In the genomic region with DNA sequence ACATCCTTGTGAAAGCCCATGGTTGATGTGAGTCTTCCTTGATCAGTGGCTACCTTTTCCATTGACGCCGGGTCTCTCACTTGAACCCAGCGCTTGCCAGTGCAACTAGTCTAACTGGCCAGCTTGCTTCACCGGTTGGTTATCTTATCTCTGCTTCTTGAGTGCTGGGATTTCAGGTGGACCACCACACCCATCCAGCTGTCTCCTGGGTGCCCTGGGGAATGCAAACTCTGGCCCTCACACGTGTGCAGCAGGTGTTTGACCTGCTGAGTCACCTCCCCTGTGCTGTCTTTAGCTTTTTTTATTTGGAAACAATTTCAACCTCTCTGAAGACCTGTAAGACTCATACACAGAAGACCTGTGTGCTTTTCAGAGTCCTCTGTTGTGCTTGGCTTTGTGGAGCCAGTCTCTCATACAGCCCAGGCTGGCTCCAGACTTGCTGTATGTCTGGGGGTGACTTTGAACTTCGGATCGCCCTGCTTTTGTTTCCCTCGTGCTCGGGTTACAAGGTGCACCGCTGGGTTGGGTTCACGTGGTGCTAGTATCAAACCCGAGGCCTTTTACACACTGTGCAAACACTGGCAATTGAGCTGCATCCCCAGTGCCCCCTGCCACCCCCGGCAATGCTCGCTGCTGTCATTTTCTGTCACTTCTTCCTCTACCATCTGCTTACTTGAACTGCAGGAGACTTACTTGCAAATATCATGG, we compare ENCODE assay signal across 21 mouse cellular contexts. TPM values are rescaled to one million over a fixed set of nuclear protein-coding genes. Genes with fewer than 3 reads are reported as not detected.
A peak's percentile ranks its signal among the peaks of the same experiment; 100 is the strongest.
DNase-seq lines count a peak whose midpoint lies in the region; ATAC-seq and TF ChIP-seq lines count a peak whose summit lies in the region.
"Had no signal": no experiment of that assay in that cellular context is flagged by ENCODE, and none has a peak within 500 bp of the region (broad histone marks: within the 10 kb centered on the region; RNA-seq: fewer than 3 reads in every experiment).

No protein-coding gene starts in this region.

- no peak overlapping the region for H3K9ac ChIP-seq in kidney, embryonic 14.5 days (ENCODE audit: low read depth, low read length)
- H3K9ac ChIP-seq in stomach, embryonic 14.5 days (replicated peaks; ENCODE audit: low read depth, low read length): no peak overlapping the region
- H3K9ac ChIP-seq: heart, embryonic 15.5 days; hindbrain, embryonic 14.5 days; limb, embryonic 13.5 days; lung, embryonic 15.5 days; midbrain, embryonic 12.5 days; neural tube, embryonic 15.5 days had no signal

- TF ChIP-seq CTCF in gastrocnemius, adult 2 months (IDR thresholded peaks at IDR 0.05): no peak
- no peak for TF ChIP-seq CTCF in kidney, adult 2 months (conservative IDR thresholded peaks at IDR 0.05; ENCODE audit: insufficient read depth, insufficient read length, low read depth, low read length)

- 62% methylated on average over 14 of the region's 14 CpGs for WGBS in kidney, adult 2 months
- WGBS in kidney, embryonic 14.5 days: 72% methylated on average over 14 of the region's 14 CpGs
- 67% methylated on average over 14 of the region's 14 CpGs for whole genome bisulfite sequencing in stomach, embryonic 14.5 days

- H3K36me3 ChIP-seq in kidney, adult 2 months (ENCODE audit: control insufficient read depth, insufficient read depth, low read length): peaks cover 5% of the 10 kb centered on the region
- peaks cover 46% of the 10 kb centered on the region for H3K36me3 ChIP-seq in kidney, embryonic 14.5 days (ENCODE audit: control insufficient read depth, insufficient read depth, low read length)
- peaks cover 48% of the 10 kb centered on the region for H3K36me3 ChIP-seq in stomach, embryonic 14.5 days (ENCODE audit: control insufficient read depth, insufficient read depth, low read length)
- H3K36me3 ChIP-seq: midbrain, embryonic 12.5 days; neural tube, embryonic 15.5 days had no signal

- peaks cover 7% of the 10 kb centered on the region for H3K4me1 ChIP-seq in kidney, adult 2 months (ENCODE audit: control insufficient read depth, insufficient read depth, low read length)
- H3K4me1 ChIP-seq in kidney, embryonic 14.5 days (ENCODE audit: control insufficient read depth, insufficient read depth, low read length): peaks cover 3% of the 10 kb centered on the region; the same call in 1 of the 2 replicates
- H3K4me1 ChIP-seq in stomach, embryonic 14.5 days (ENCODE audit: control insufficient read depth, insufficient read depth, low read length): peaks cover 13% of the 10 kb centered on the region; the same call in 1 of the 2 replicates
- H3K4me1 ChIP-seq: midbrain, embryonic 12.5 days had no signal

- H3K4me3 ChIP-seq in gastrocnemius, adult 2 months: no peak overlapping the region
- no peak overlapping the region for H3K4me3 ChIP-seq in kidney, adult 2 months (ENCODE audit: insufficient read depth, low read depth, low read length)
- H3K4me3 ChIP-seq in kidney, embryonic 14.5 days (ENCODE audit: low read length): no peak overlapping the region
- no peak overlapping the region for H3K4me3 ChIP-seq in stomach, embryonic 14.5 days (ENCODE audit: low read depth, low read length)
- H3K4me3 ChIP-seq: erythroblast, embryonic 14.5 days; heart, embryonic 15.5 days; limb, embryonic 13.5 days; lung, embryonic 15.5 days; midbrain, embryonic 12.5 days; neural tube, embryonic 15.5 days had no signal

- H3K4me2 ChIP-seq in kidney, embryonic 14.5 days (replicated peaks; ENCODE audit: low read depth, low read length): no peak overlapping the region
- no peak overlapping the region for H3K4me2 ChIP-seq in stomach, embryonic 14.5 days (replicated peaks; ENCODE audit: low read depth, low read length)
- H3K4me2 ChIP-seq: heart, embryonic 15.5 days; hindbrain, embryonic 14.5 days; limb, embryonic 13.5 days; lung, embryonic 15.5 days; midbrain, embryonic 12.5 days; neural tube, embryonic 15.5 days had no signal

- ATAC-seq in kidney, embryonic 14.5 days (ENCODE audit: low FRiP score, low TSS enrichment): no peak
- peak; percentile 16; the same call in 1 of the 2 replicates for ATAC-seq in stomach, embryonic 14.5 days (ENCODE audit: insufficient number of reproducible peaks, insufficient read depth, low FRiP score, low read depth)

- no peak for DNase-seq in gastrocnemius, adult 2 months
- no peak for DNase-seq in gastrocnemius, adult 8-10 months (ENCODE audit: low spot score in 2 of 2)
- DNase-seq in kidney, adult 2 months: no peak
- peak; percentile 62 for DNase-seq in R1 (ENCODE audit: low read depth, low spot score)
- DNase-seq in left cerebral cortex, postnatal 4 days: no peak
- no peak for DNase-seq in kidney, postnatal 14 days
- DNase-seq: cerebellum, adult 18-20 months; gastrocnemius, postnatal 10 days; kidney, adult 18-20 months; kidney, postnatal 36 days; layer of hippocampus, adult 9-11 months; thymus, adult 18-20 months had no signal

- intact Hi-C loops in gastrocnemius, adult 2 months (cut with DNase I): no loop called here
- intact Hi-C loops in left cerebral cortex, postnatal 4 days (cut with DNase I): no loop called here

- H3K9me3 ChIP-seq in kidney, embryonic 14.5 days (ENCODE audit: control insufficient read depth, low read length): no peaks in the 10 kb centered on the region
- H3K9me3 ChIP-seq in stomach, embryonic 14.5 days (ENCODE audit: control insufficient read depth, low read depth, low read length): no peaks in the 10 kb centered on the region
- H3K9me3 ChIP-seq: heart, embryonic 15.5 days; limb, embryonic 13.5 days; lung, embryonic 15.5 days; midbrain, embryonic 12.5 days; neural tube, embryonic 15.5 days had no signal

- peak overlapping the region; percentile 99 for H3K27ac ChIP-seq in gastrocnemius, adult 2 months
- peak overlapping the region; percentile 26; the same call in 1 of the 2 replicates for H3K27ac ChIP-seq in kidney, adult 2 months (ENCODE audit: insufficient read depth, low read depth, low read length)
- H3K27ac ChIP-seq in kidney, embryonic 14.5 days (ENCODE audit: low read depth, low read length): no peak overlapping the region
- H3K27ac ChIP-seq in stomach, embryonic 14.5 days (ENCODE audit: low read length): no peak overlapping the region
- H3K27ac ChIP-seq: hindbrain, embryonic 14.5 days; limb, embryonic 13.5 days; lung, embryonic 15.5 days; midbrain, embryonic 12.5 days; neural tube, embryonic 15.5 days had no signal

- TF ChIP-seq POLR2A in kidney, adult 2 months (IDR thresholded peaks at IDR 0.05; ENCODE audit: low read depth, low read length): no peak

- H3K27me3 ChIP-seq in kidney, adult 2 months (replicated peaks; ENCODE audit: control insufficient read depth, insufficient read depth, low read length): no peaks in the 10 kb centered on the region
- no peaks in the 10 kb centered on the region for H3K27me3 ChIP-seq in kidney, embryonic 14.5 days (ENCODE audit: control insufficient read depth, insufficient read depth, low read length)
- no peaks in the 10 kb centered on the region for H3K27me3 ChIP-seq in stomach, embryonic 14.5 days (ENCODE audit: control insufficient read depth, insufficient read depth, low read length)
- H3K27me3 ChIP-seq: heart, embryonic 15.5 days; limb, embryonic 13.5 days; lung, embryonic 15.5 days; midbrain, embryonic 12.5 days; neural tube, embryonic 15.5 days had no signal

RNA-seq across cellular contexts. Expression of a gene that starts 19.9 kb away (rescaled TPM):
- 100 to 1,000 TPM; 133 to 186 TPM for total RNA-seq in gastrocnemius, adult 2 months (2021)
- 100 to 1,000 TPM; 114 to 137 (median 118) TPM for total RNA-seq in gastrocnemius, adult 8-10 months (2022)
- 27.6 and 28.3 TPM in 2 replicates for polyA plus RNA-seq in kidney, adult 2 months (2012; rRNA removed)
- polyA plus RNA-seq in kidney, embryonic 14.5 days (2014; fragmentation: Nextera tagmentation; extraction: Ambion mirVana): 10.4 and 11.5 TPM in 2 replicates
- polyA plus RNA-seq in stomach, embryonic 14.5 days (2014; fragmentation: Nextera tagmentation; extraction: Ambion mirVana): 18.1 and 19.3 TPM in 2 replicates
- total RNA-seq in left cerebral cortex, postnatal 4 days (2021): 1 to 10 TPM; 3.8 to 4.4 TPM

Comparison
In these comparisons a context has a peak if more than half of its experiments do, and no peak if none do; other contexts are left out.
1. H3K27ac ChIP-seq: peak in gastrocnemius, adult 2 months (single experiment) and kidney, adult 2 months (single experiment); none in kidney, embryonic 14.5 days (single experiment) and stomach, embryonic 14.5 days (single experiment).
2. RNA of a gene that starts 19.9 kb away (total RNA-seq): 133 to 186 TPM in gastrocnemius, adult 2 months and 114 to 137 TPM in gastrocnemius, adult 8-10 months; 3.8 to 4.4 TPM in left cerebral cortex, postnatal 4 days; every median in the first group is over 10 times any median in the second.